Mouse (Mus musculus) embryonic fibroblast, embryonic 13.5 days (primary cell): Measurements from ENCODE around the gene Lrriq4.

Source experiments
- CTCF ChIP-seq: IDR thresholded peaks from 2 replicates; pipeline ENCODE4 v1.5.1; 2011; ENCODE audit warnings: mild to moderate bottlenecking, control low read depth, low read length, moderate library complexity, borderline replicate concordance; ENCODE audit not compliant: insufficient read depth
- POLR2A ChIP-seq: IDR thresholded peaks from 2 replicates; pipeline ENCODE4 v1.6.1; 2011; ENCODE audit warnings: low read depth, mild to moderate bottlenecking, control low read depth, low read length, moderate library complexity

DNA sequence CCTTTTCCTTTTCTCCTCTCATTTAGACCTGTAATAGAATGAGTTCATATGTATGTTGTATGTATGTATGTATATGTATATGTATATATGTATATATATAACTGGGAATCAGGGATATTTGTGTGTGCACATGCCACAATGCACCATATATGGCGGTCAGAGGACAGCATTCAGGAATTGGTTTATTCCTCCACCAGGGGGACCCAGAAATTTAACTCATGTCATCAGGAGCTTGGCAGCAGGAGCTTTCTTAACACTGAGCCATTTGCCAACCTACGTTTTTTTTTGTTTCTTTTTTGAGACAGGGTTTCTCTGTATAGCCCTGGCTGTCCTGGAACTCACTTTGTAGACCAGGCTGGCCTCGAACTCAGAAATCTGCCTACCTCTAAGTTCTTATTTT, 10.6 kb upstream of the Lrriq4 start:
- TF ChIP-seq POLR2A, result no peak
- TF ChIP-seq CTCF, result no peak
